Mouse (Mus musculus) kidney, adult 2 months (tissue): ENCODE results near the gene Gp2. TPM values are rescaled to one million over a fixed set of nuclear protein-coding genes. Genes with fewer than 3 reads are reported as not detected.

Source experiments
- DNase-seq: peaks from one replicate; pipeline ENCODE4 v3.0.0; 2021
- H3K27ac ChIP-seq: fragments of 200-500 bp; 2 replicates; pipeline ENCODE4 v1.5.1; 2012; ENCODE audit warnings: low read depth, low read length, control low read depth, inconsistent platforms; ENCODE audit not compliant: insufficient read depth
- H3K27me3 ChIP-seq: fragments of 200-500 bp; replicated peaks from 2 replicates; pipeline ENCODE4 v1.6.1; 2012; ENCODE audit warnings: mild to moderate bottlenecking, moderate library complexity, low read length, inconsistent platforms; ENCODE audit not compliant: control insufficient read depth, insufficient read depth
- H3K36me3 ChIP-seq: fragments of 200-500 bp; 2 replicates; pipeline ENCODE4 v1.6.1; 2012; ENCODE audit warnings: mild to moderate bottlenecking, moderate library complexity, low read length, inconsistent platforms; ENCODE audit not compliant: control insufficient read depth, insufficient read depth
- H3K4me1 ChIP-seq: fragments of 200-500 bp; 2 replicates; pipeline ENCODE4 v1.6.1; 2011; ENCODE audit warnings: low read length; ENCODE audit not compliant: control insufficient read depth, insufficient read depth
- H3K4me3 ChIP-seq: fragments of 200-500 bp; 2 replicates; pipeline ENCODE4 v1.5.1; 2011; ENCODE audit warnings: mild to moderate bottlenecking, low read depth, low read length, control low read depth; ENCODE audit not compliant: insufficient read depth
- CTCF ChIP-seq: fragments of 200-500 bp; conservative IDR thresholded peaks from 2 replicates; pipeline ENCODE4 v1.5.1; 2011; ENCODE audit warnings: low read depth, mild to moderate bottlenecking, control low read depth, low read length, moderate library complexity, mixed read lengths; ENCODE audit not compliant: insufficient read depth, insufficient read length
- POLR2A ChIP-seq: fragments of 200-500 bp; IDR thresholded peaks from one replicate; pipeline ENCODE4 v1.6.1; 2011; ENCODE audit warnings: low read depth, low read length, control low read depth
- WGBS: fragments of 180-500 bp; shearing (Covaris S2); methylation state at CpG from one replicate; pipeline ENCODE4 v1.1.7; 2018; 5-methylcytosine and 5-hydroxymethylcytosine counted together
- polyA plus RNA-seq: library from polyadenylated mRNA; depleted of rRNA; stranded (reverse); fragments of >200 nt; gene quantifications from 2 replicates; pipeline ENCODE4 v1.2.3, GENCODE M21; 2012; rRNA removed

Gene Gp2
- 2.6 and 3.5 TPM in 2 replicates for polyA plus RNA-seq

DNA sequence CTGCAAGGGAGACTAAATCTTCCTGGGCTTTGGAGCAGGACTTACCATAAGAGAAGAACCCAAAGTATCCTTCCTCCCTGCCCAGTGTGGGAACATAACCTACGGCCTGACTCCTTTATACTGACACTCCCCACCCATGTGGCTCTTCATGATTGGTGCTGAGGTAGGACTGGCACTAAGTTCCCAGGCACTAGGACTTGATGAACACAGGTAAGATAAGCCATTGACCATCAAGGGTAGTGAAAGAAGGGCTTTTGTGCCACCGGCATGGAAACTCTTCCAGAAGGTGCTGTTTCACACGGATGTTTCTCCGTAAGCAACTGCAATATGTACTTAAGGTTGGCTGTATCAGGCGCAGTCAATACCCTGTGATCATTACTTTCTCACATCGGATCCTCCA, at the start of gene Gp2:
TSS of gene Gp2 (minus strand) at position 101 of the 400 bp plus-strand sequence.
- Histone ChIP-seq H3K4me1 (0 out of 2 replicates have a peak, but pooled peaks cover 3% of the 10 kb centered on the region), H3K27ac (no peak within 1 kb of the TSS), H3K4me3 (no peak within 1 kb of the TSS), H3K27me3 (no peaks in the 10 kb centered on the region), H3K36me3 (no peaks in the 10 kb centered on the region; the same call in 1 of the 2 replicates)
- WGBS, result 89% methylated on average over 6 of the region's 6 CpGs
- no peak for TF ChIP-seq POLR2A
- TF ChIP-seq CTCF, result no peak
- DNase-seq, result no peak

GRCm38 (mm10) chr7:119490041-119490780, 31.1 kb upstream of the Gp2 start:
- no peaks in the 10 kb centered on the region; the same call in 1 of the 2 replicates for H3K27me3 ChIP-seq
- H3K27ac ChIP-seq, result peak overlapping the region; percentile 54
- 51% methylated on average over 4 of the region's 4 CpGs for WGBS
- H3K36me3 ChIP-seq, result no peaks in the 10 kb centered on the region
- H3K4me3 ChIP-seq, result no peak overlapping the region
- TF ChIP-seq CTCF, result no peak
- TF ChIP-seq POLR2A, result no peak
- DNase-seq, result peak; percentile 65
- no peaks in the 10 kb centered on the region for H3K4me1 ChIP-seq

GRCm38 (mm10) chr7:119486683-119487082, 27.6 kb upstream of the Gp2 start:
- Histone ChIP-seq H3K4me3 (no peak overlapping the region), H3K27ac (no peak overlapping the region), H3K27me3 (no peaks in the 10 kb centered on the region), H3K36me3 (no peaks in the 10 kb centered on the region), H3K4me1 (no peaks in the 10 kb centered on the region)
- TF ChIP-seq POLR2A (no peak), CTCF (no peak)
- no peak for DNase-seq
- 86% methylated on average over 5 of the region's 5 CpGs for WGBS

- H3K4me1 ChIP-seq, result peaks cover 5% of the 10 kb centered on the region; the same call in 1 of the 2 replicates
- H3K36me3 ChIP-seq, result no peaks in the 10 kb centered on the region
- H3K27ac ChIP-seq, result peak overlapping the region; percentile 88
- peak; percentile 67 for DNase-seq
- 81% methylated on average over 4 of the region's 4 CpGs for WGBS
- TF ChIP-seq CTCF, result no peak
- TF ChIP-seq POLR2A, result no peak
- H3K27me3 ChIP-seq, result no peaks in the 10 kb centered on the region
- no peak overlapping the region for H3K4me3 ChIP-seq
Measured at GRCm38 (mm10) chr7:119484154-119484553, 25.1 kb upstream of the Gp2 start.

GRCm38 (mm10) chr7:119479256-119479655, 20.2 kb upstream of the Gp2 start, which contains the start of gene Umod:
Gene Umod (minus strand): TSS chr7:119479282.
- TF ChIP-seq POLR2A (no peak), CTCF (no peak)
- Histone ChIP-seq H3K27ac (peak within 1 kb of the TSS; percentile 96), H3K27me3 (no peaks in the 10 kb centered on the region), H3K4me1 (peaks cover 8% of the 10 kb centered on the region; the same call in 1 of the 2 replicates), H3K36me3 (no peaks in the 10 kb centered on the region), H3K4me3 (peak within 1 kb of the TSS; percentile 32)
- DNase-seq, result peak; percentile 95

- no peaks in the 10 kb centered on the region for H3K27me3 ChIP-seq
- peaks cover 8% of the 10 kb centered on the region; the same call in 1 of the 2 replicates for H3K4me1 ChIP-seq
- H3K27ac ChIP-seq, result peak overlapping the region; percentile 84
- peak; percentile 54 for DNase-seq
- no peaks in the 10 kb centered on the region for H3K36me3 ChIP-seq
- H3K4me3 ChIP-seq, result peak overlapping the region; percentile 50
- no peak; the same call in 1 of the 2 replicates for TF ChIP-seq CTCF
- no peak for TF ChIP-seq POLR2A
- WGBS, result 51% methylated on average over 33 of the region's 33 CpGs
Measured at GRCm38 (mm10) chr7:119476500-119477389, 17.7 kb upstream of the Gp2 start.

DNA sequence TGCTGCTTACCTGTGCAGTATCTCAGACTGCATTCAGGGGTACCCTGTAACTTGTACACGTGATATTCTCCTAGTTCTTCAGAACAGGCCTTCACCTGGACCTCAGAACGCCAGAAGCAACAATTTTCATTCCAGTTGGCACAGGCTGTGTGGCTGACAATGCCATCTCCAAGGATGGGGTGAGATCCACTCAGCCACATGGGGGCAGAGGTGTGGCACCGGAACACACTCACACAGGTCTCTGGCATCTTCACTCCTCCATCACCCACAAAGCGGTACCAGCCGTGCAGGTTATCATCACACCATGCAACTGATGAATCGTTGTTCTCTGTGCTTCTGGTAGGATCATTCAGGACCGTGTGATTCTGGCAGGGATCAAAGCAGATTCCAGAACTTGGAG, 4.9 kb downstream of the Gp2 start:
- TF ChIP-seq CTCF, result peak; percentile 65
- no peak for TF ChIP-seq POLR2A
- H3K4me3 ChIP-seq, result no peak overlapping the region
- WGBS, result 60% methylated on average over 7 of the region's 7 CpGs
- 0 out of 2 replicates have a peak, but pooled peaks cover 2% of the 10 kb centered on the region for H3K4me1 ChIP-seq
- H3K27ac ChIP-seq, result no peak overlapping the region
- no peaks in the 10 kb centered on the region for H3K27me3 ChIP-seq
- no peaks in the 10 kb centered on the region for H3K36me3 ChIP-seq
- DNase-seq, result no peak
